Mouse (Mus musculus): ENCODE measurements around the gene Crtc3.

- TF ChIP-seq POLR2A (IDR thresholded peaks at IDR 0.05; ENCODE audit: control insufficient read depth in 1 of 2, insufficient read depth in 1 of 2, low read depth in 1 of 2, low read length in 2 of 2, poor library complexity in 1 of 2) (no peak), E2F4 (IDR thresholded peaks at IDR 0.05; ENCODE audit: borderline replicate concordance, low read depth, low read length) (no peak), CTCF (IDR thresholded peaks at IDR 0.05 in 2 of 3, conservative IDR thresholded peaks at IDR 0.05 in 1 of 3; ENCODE audit: control insufficient read depth in 1 of 3, insufficient read depth in 1 of 3, low read depth in 2 of 3, low read length in 3 of 3, poor library complexity in 1 of 3, severe bottlenecking in 1 of 3) (no peak), HCFC1 (IDR thresholded peaks at IDR 0.05; ENCODE audit: low read depth, low read length) (no peak), BHLHE40 (IDR thresholded peaks at IDR 0.05; ENCODE audit: borderline replicate concordance, low read depth, low read length) (no peak), ZNF384 (IDR thresholded peaks at IDR 0.05; ENCODE audit: low read depth, low read length) (no peak), TCF12 (IDR thresholded peaks at IDR 0.05; ENCODE audit: low read depth, low read length) (no peak), MYC (IDR thresholded peaks at IDR 0.05; ENCODE audit: low read depth, low read length) (no peak), TBP (IDR thresholded peaks at IDR 0.05; ENCODE audit: low read depth, low read length) (no peak), EP300 (IDR thresholded peaks at IDR 0.05; ENCODE audit: low read depth in 1 of 2, low read length in 2 of 2) (no peak), SIN3A (IDR thresholded peaks at IDR 0.05; ENCODE audit: low read length) (no peak)
Measured at GRCm38 (mm10) chr7:80631993-80632392, 56.7 kb downstream of the Crtc3 start.
